In the genomic region with DNA sequence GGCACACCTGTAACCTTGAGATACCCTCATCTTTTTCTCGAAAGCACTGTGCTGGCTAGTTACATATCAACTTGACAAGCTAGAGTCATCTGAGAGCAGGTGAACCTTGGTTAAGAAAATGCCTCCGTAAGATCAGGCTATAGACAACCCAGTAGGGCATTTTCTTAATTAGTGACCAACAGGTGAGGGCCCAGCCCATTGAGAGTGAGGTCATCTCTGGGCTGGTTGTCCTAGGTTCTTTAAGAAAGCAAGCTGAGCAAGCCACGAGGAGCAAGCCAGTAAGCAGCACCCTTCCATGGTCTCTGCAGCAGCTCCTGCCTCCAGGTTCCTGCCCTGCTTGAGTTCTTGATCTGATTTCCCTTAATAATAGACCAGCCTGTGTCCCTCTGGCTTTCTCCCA, we compare ENCODE assay signal across 18 mouse cellular contexts. TPM values are rescaled to one million over a fixed set of nuclear protein-coding genes. Genes with fewer than 3 reads are reported as not detected.
"Had no signal": no experiment of that assay in that cellular context is flagged by ENCODE, and none has a peak within 500 bp of the region (broad histone marks: within the 10 kb centered on the region; RNA-seq: fewer than 3 reads in every experiment).

No protein-coding gene starts in this region.

- H3K9ac ChIP-seq: hindbrain, embryonic 15.5 days; limb, embryonic 15.5 days; liver, embryonic 12.5 days; lung, embryonic 14.5 days; midbrain, embryonic 12.5 days; neural tube, embryonic 13.5 days; stomach, embryonic 15.5 days had no signal

- H3K27ac ChIP-seq: hindbrain, embryonic 15.5 days; left cerebral cortex, adult 2 months; limb, embryonic 15.5 days; liver, embryonic 12.5 days; midbrain, embryonic 12.5 days; neural tube, embryonic 13.5 days; stomach, embryonic 15.5 days had no signal

- H3K27me3 ChIP-seq: hindbrain, embryonic 15.5 days; limb, embryonic 15.5 days; liver, embryonic 12.5 days; megakaryocyte, embryonic 14.5 days; midbrain, embryonic 12.5 days; neural tube, embryonic 13.5 days; stomach, embryonic 15.5 days had no signal

- H3K4me3 ChIP-seq: hindbrain, embryonic 15.5 days; left cerebral cortex, adult 2 months; limb, embryonic 15.5 days; liver, embryonic 12.5 days; megakaryocyte, embryonic 14.5 days; midbrain, embryonic 12.5 days; neural tube, embryonic 13.5 days; stomach, embryonic 15.5 days had no signal

- H3K4me2 ChIP-seq: hindbrain, embryonic 15.5 days; limb, embryonic 15.5 days; liver, embryonic 12.5 days; lung, embryonic 14.5 days; midbrain, embryonic 12.5 days; neural tube, embryonic 13.5 days; stomach, embryonic 15.5 days had no signal

- H3K9me3 ChIP-seq: hindbrain, embryonic 15.5 days; limb, embryonic 15.5 days; liver, embryonic 12.5 days; megakaryocyte, embryonic 14.5 days; midbrain, embryonic 12.5 days; neural tube, embryonic 13.5 days; stomach, embryonic 15.5 days had no signal

- ATAC-seq: liver, embryonic 12.5 days; midbrain, embryonic 16.5 days had no signal

- H3K36me3 ChIP-seq: hindbrain, embryonic 15.5 days had no signal

- DNase-seq: lung, embryonic 14.5 days; lung, postnatal 10 days; lung, postnatal 4 days; retina, postnatal 1 day; right cerebral cortex, postnatal 4 days; thymus, adult 2 months; thymus, postnatal 25 days had no signal

RNA-seq across cellular contexts. Expression of a gene that starts 58.4 kb away (rescaled TPM):
- total RNA-seq: left cerebral cortex, adult 2 months had no signal
- polyA plus RNA-seq: liver, embryonic 12.5 days; liver, embryonic 16.5 days; midbrain, embryonic 12.5 days; spleen, adult 2 months had no signal
